In the genomic region with DNA sequence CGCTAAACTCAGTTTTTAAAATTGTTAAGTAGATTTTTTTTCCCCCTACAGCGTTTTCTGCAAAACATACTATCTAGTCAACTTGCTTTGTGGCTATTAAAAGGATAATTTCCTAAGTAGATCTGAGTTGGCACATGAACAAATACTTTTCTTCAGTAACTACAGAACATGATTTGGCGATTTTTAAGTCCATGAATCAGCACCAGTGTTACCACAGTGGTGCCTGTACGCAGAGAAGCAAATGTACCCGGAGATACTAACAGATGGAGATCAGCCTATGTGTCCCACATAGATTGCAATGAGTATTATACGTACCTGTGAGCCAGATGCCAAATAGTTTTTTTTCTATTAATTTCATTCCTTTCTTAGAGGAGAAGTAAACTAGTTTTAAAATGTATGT, we compare ENCODE assay signal across 11 mouse cellular contexts. TPM values are rescaled to one million over a fixed set of nuclear protein-coding genes. Genes with fewer than 3 reads are reported as not detected.
A peak's percentile ranks its signal among the peaks of the same experiment; 100 is the strongest.
DNase-seq lines count a peak whose midpoint lies in the region; ATAC-seq lines count a peak whose summit lies in the region.
"Had no signal": no experiment of that assay in that cellular context is flagged by ENCODE, and none has a peak within 500 bp of the region (broad histone marks: within the 10 kb centered on the region; RNA-seq: fewer than 3 reads in every experiment).

No protein-coding gene starts in this region.

- DNase-seq in heart, adult 11 months, result no peak
- peak; percentile 64 for DNase-seq in 416B (ENCODE audit: low read depth)
- DNase-seq in embryonic facial prominence, embryonic 10.5 days (ENCODE audit: low spot score), result no peak
- DNase-seq in limb, embryonic 10.5 days (ENCODE audit: low spot score), result no peak
- no peak for DNase-seq in right cerebral cortex, postnatal 36 days (ENCODE audit: low spot score in 2 of 2)
- no peak for DNase-seq in urinary bladder, postnatal 14 days (ENCODE audit: low spot score)
- DNase-seq in gastrocnemius, postnatal 36 days, result no peak
- DNase-seq: adrenal gland, postnatal 36 days; cerebellum, postnatal 25 days; lung, adult 2 months had no signal

- H3K27ac ChIP-seq in heart, embryonic 16.5 days (ENCODE audit: low read length), result no peak overlapping the region
- peak overlapping the region; percentile 95 for H3K27ac ChIP-seq in embryonic facial prominence, embryonic 10.5 days (replicated peaks)
- H3K27ac ChIP-seq in limb, embryonic 10.5 days, result no peak overlapping the region

- ATAC-seq in heart, embryonic 16.5 days (replicated peaks; ENCODE audit: extremely low read depth, insufficient read depth, low FRiP score), result no peak

- H3K4me1 ChIP-seq in heart, embryonic 16.5 days (ENCODE audit: control insufficient read depth, insufficient read depth, low read length), result peaks cover 13% of the 10 kb centered on the region
- H3K4me1 ChIP-seq in embryonic facial prominence, embryonic 10.5 days, result peaks cover 71% of the 10 kb centered on the region
- H3K4me1 ChIP-seq in limb, embryonic 10.5 days, result peaks cover 70% of the 10 kb centered on the region

- peak overlapping the region; percentile 40 for H3K4me3 ChIP-seq in heart, embryonic 16.5 days (ENCODE audit: low read length)
- H3K4me3 ChIP-seq in embryonic facial prominence, embryonic 10.5 days, result peak overlapping the region; percentile 77
- H3K4me3 ChIP-seq in limb, embryonic 10.5 days, result peak overlapping the region; percentile 73

- intact Hi-C loops in gastrocnemius, postnatal 36 days (cut with DNase I), result no loop called here

- 20% methylated on average over 6 of the region's 6 CpGs for WGBS in heart, embryonic 16.5 days
- WGBS in embryonic facial prominence, embryonic 10.5 days, result 3% methylated on average over 6 of the region's 6 CpGs
- WGBS in limb, embryonic 10.5 days, result 5% methylated on average over 6 of the region's 6 CpGs

- peaks cover 49% of the 10 kb centered on the region for H3K27me3 ChIP-seq in heart, embryonic 16.5 days (ENCODE audit: control insufficient read depth, insufficient read depth, low read length)
- H3K27me3 ChIP-seq in embryonic facial prominence, embryonic 10.5 days (replicated peaks; ENCODE audit: low read depth, poor library complexity, severe bottlenecking), result peaks cover 99% of the 10 kb centered on the region
- H3K27me3 ChIP-seq in limb, embryonic 10.5 days (ENCODE audit: low read depth, poor library complexity, severe bottlenecking), result peaks cover 99% of the 10 kb centered on the region

- peak overlapping the region; percentile 42 for H3K4me2 ChIP-seq in heart, embryonic 16.5 days (ENCODE audit: low read depth, low read length)

- no peak overlapping the region; the same call in 1 of the 2 replicates for H3K9ac ChIP-seq in heart, embryonic 16.5 days (ENCODE audit: low read length)

- H3K9me3 ChIP-seq in heart, embryonic 16.5 days (replicated peaks; ENCODE audit: control insufficient read depth, low read length), result peaks cover 3% of the 10 kb centered on the region; the same call in 1 of the 2 replicates
- no peaks in the 10 kb centered on the region for H3K9me3 ChIP-seq in embryonic facial prominence, embryonic 10.5 days
- H3K9me3 ChIP-seq in limb, embryonic 10.5 days (replicated peaks), result no peaks in the 10 kb centered on the region

- H3K36me3 ChIP-seq in heart, embryonic 16.5 days (ENCODE audit: control insufficient read depth, insufficient read depth), result no peaks in the 10 kb centered on the region
- peaks cover 21% of the 10 kb centered on the region for H3K36me3 ChIP-seq in embryonic facial prominence, embryonic 10.5 days (replicated peaks)
- peaks cover 7% of the 10 kb centered on the region; the same call in 1 of the 2 replicates for H3K36me3 ChIP-seq in limb, embryonic 10.5 days

RNA-seq across cellular contexts. Expression of gene Foxc1, which starts 3.3 kb away (rescaled TPM):
- polyA plus RNA-seq in heart, embryonic 16.5 days (2015; fragmentation: Nextera tagmentation; extraction: Ambion mirVana), result 0.77 and 1.0 TPM in 2 replicates
- polyA plus RNA-seq in embryonic facial prominence, embryonic 10.5 days (2016; fragmentation: Nextera tagmentation; extraction: Ambion mirVana), result 3.3 and 4.1 TPM in 2 replicates
- 0.74 and 1.8 TPM in 2 replicates for polyA plus RNA-seq in limb, embryonic 10.5 days (2016; fragmentation: Nextera tagmentation; extraction: Ambion mirVana)
- under 1 TPM; 0.56 to 0.76 TPM for total RNA-seq in gastrocnemius, postnatal 36 days (2021)
